Mouse (Mus musculus) myocyte (in vitro differentiated cells): ENCODE measurements around the gene Gm42906. TPM values are rescaled to one million over a fixed set of nuclear protein-coding genes. Genes with fewer than 3 reads are reported as not detected.
A peak's percentile ranks its signal among the peaks of the same experiment; 100 is the strongest.

Experiments
- H3K27me3 ChIP-seq: one replicate; pipeline ENCODE4 v1.6.1; 2011; ENCODE audit not compliant: control insufficient read depth, insufficient read depth, insufficient read length
- H3K36me3 ChIP-seq: one replicate; pipeline ENCODE4 v1.6.1; 2011; ENCODE audit not compliant: control insufficient read depth, insufficient read depth
- H3K4me2 ChIP-seq: one replicate; pipeline ENCODE4 v1.6.1; 2011; ENCODE audit warnings: low read depth, control low read depth
- H3K4me3 ChIP-seq: one replicate; pipeline ENCODE4 v1.5.1; 2011; ENCODE audit warnings: mild to moderate bottlenecking, control low read depth, moderate library complexity
- H3K79me2 ChIP-seq: one replicate; pipeline ENCODE4 v1.6.1; 2011; ENCODE audit not compliant: control insufficient read depth, insufficient read depth
- H3ac ChIP-seq: one replicate; pipeline ENCODE4 v1.6.1; 2011; ENCODE audit not compliant: control insufficient read depth, insufficient read length
- CEBPB ChIP-seq: IDR thresholded peaks from 2 replicates; pipeline ENCODE4 v1.6.1; 2011; ENCODE audit warnings: mild to moderate bottlenecking, moderate library complexity; ENCODE audit not compliant: poor library complexity, insufficient read depth, severe bottlenecking
- E2F4 ChIP-seq: IDR thresholded peaks from one replicate; pipeline ENCODE4 v1.6.1; 2011; ENCODE audit warnings: mild to moderate bottlenecking, control low read depth, moderate library complexity; ENCODE audit not compliant: insufficient read depth
- MAX ChIP-seq: IDR thresholded peaks from one replicate; pipeline ENCODE4 v1.6.1; 2011; ENCODE audit warnings: low read depth, mild to moderate bottlenecking, control low read depth
- MYOD1 ChIP-seq, 3 experiments: IDR thresholded peaks; one replicate each; pipeline ENCODE4 v1.6.1; 2011; ENCODE audit warnings: control low read depth in 2 of 3, low read depth in 2 of 3, mild to moderate bottlenecking in 2 of 3, moderate library complexity in 1 of 3; ENCODE audit not compliant: insufficient read length in 2 of 3, control insufficient read depth in 1 of 3
- MYOG ChIP-seq, 3 experiments: IDR thresholded peaks; one replicate each; pipeline ENCODE4 v1.6.1; 2011; ENCODE audit warnings: control low read depth in 2 of 3, low read depth in 2 of 3, mild to moderate bottlenecking in 2 of 3; ENCODE audit not compliant: insufficient read length in 2 of 3, control insufficient read depth in 1 of 3, insufficient read depth in 1 of 3
- POLR2A ChIP-seq: IDR thresholded peaks from one replicate; pipeline ENCODE4 v1.6.1; 2011; ENCODE audit warnings: low read depth, mild to moderate bottlenecking, control low read depth, moderate library complexity; ENCODE audit not compliant: insufficient read length
- POLR2AphosphoS2 ChIP-seq: IDR thresholded peaks from one replicate; pipeline ENCODE4 v1.6.1; 2011; ENCODE audit warnings: low read depth, control low read depth; ENCODE audit not compliant: insufficient read length
- REST ChIP-seq: IDR thresholded peaks from one replicate; pipeline ENCODE4 v1.6.1; 2011; ENCODE audit warnings: mild to moderate bottlenecking, control low read depth, moderate library complexity; ENCODE audit not compliant: insufficient read depth, insufficient read length
- SRF ChIP-seq: IDR thresholded peaks from one replicate; pipeline ENCODE4 v1.6.1; 2011; ENCODE audit warnings: low read depth; ENCODE audit not compliant: control insufficient read depth, insufficient read length
- TCF12 ChIP-seq: IDR thresholded peaks from one replicate; pipeline ENCODE4 v1.6.1; 2011; ENCODE audit warnings: mild to moderate bottlenecking, control low read depth; ENCODE audit not compliant: poor library complexity, insufficient read depth, severe bottlenecking
- TCF3 ChIP-seq: IDR thresholded peaks from one replicate; pipeline ENCODE4 v1.6.1; 2011; ENCODE audit warnings: low read depth, control low read depth; ENCODE audit not compliant: insufficient read length
- USF1 ChIP-seq: IDR thresholded peaks from one replicate; pipeline ENCODE4 v1.6.1; 2011; ENCODE audit warnings: low read depth, mild to moderate bottlenecking, control low read depth, moderate library complexity
- polyA plus RNA-seq: library from polyadenylated mRNA; unstranded; fragments of >200 nt; fragmentation: generic; extraction: Trizol; gene quantifications from one replicate; pipeline ENCODE4 v1.2.1, GENCODE M21; 2012; ENCODE audit warnings: missing spikeins

Gm42906 gene
- polyA plus RNA-seq, 1 experiment = not detected

DNA sequence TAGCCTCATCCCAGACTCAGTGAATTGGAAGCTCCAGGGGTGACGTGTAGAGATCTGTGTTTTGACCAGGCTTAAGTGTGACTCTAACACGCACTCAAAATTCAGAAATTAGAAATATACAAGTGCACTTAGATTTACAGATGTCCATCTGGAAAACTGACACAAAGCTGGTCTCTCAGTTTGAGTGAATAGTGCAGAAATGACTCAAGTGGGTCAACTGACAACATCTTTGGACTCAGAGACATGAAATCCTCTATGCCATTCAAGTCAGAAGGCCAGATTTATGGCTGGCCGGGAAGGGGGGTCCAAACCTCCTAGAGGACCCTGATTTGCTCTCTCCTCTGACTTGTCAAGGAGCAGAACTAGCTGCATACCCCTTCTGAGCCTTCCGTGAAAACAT is 279.9 kb downstream of the Gm42906 start:
- no peak for TF ChIP-seq SRF
- no peak for TF ChIP-seq MAX
- no peak for TF ChIP-seq TCF12
- no peak for TF ChIP-seq TCF3
- no peak for TF ChIP-seq POLR2AphosphoS2
- TF ChIP-seq E2F4 = no peak
- no peak for TF ChIP-seq USF1
- no peak for TF ChIP-seq CEBPB
- TF ChIP-seq POLR2A = no peak
- TF ChIP-seq MYOG (IDR thresholded peaks at IDR 0.05; ENCODE audit: control insufficient read depth in 1 of 3, insufficient read depth in 1 of 3, insufficient read length in 2 of 3, low read depth in 2 of 3) = no peak
- TF ChIP-seq MYOD1 (IDR thresholded peaks at IDR 0.05; ENCODE audit: control insufficient read depth in 1 of 3, insufficient read length in 2 of 3, low read depth in 2 of 3) = no peak
- no peak for TF ChIP-seq REST
- H3K27me3 ChIP-seq = no peaks in the 10 kb centered on the region
- no peak overlapping the region for H3ac ChIP-seq
- no peaks in the 10 kb centered on the region for H3K36me3 ChIP-seq
- no peak overlapping the region for H3K4me2 ChIP-seq
- peaks cover 97% of the 10 kb centered on the region for H3K79me2 ChIP-seq
- no peak overlapping the region for H3K4me3 ChIP-seq

- H3ac ChIP-seq = no peak overlapping the region
- peaks cover 96% of the 10 kb centered on the region for H3K79me2 ChIP-seq
- H3K4me3 ChIP-seq = no peak overlapping the region
- TF ChIP-seq E2F4 (no peak), MYOD1 (IDR thresholded peaks at IDR 0.05; ENCODE audit: control insufficient read depth in 1 of 3, insufficient read length in 2 of 3, low read depth in 2 of 3) (peak in 1 of 3 experiments; percentile 62), SRF (no peak), MAX (no peak), POLR2A (no peak), MYOG (IDR thresholded peaks at IDR 0.05; ENCODE audit: control insufficient read depth in 1 of 3, insufficient read depth in 1 of 3, insufficient read length in 2 of 3, low read depth in 2 of 3) (peak in 1 of 3 experiments; percentile 13), TCF12 (no peak)
- H3K27me3 ChIP-seq = no peaks in the 10 kb centered on the region
- H3K4me2 ChIP-seq = no peak overlapping the region
- no peaks in the 10 kb centered on the region for H3K36me3 ChIP-seq
Observed at GRCm38 (mm10) chr5:151145807-151146206, 282.2 kb downstream of the Gm42906 start.

GRCm38 (mm10) chr5:151143955-151144354 is 284.0 kb downstream of the Gm42906 start:
- no peak overlapping the region for H3K4me3 ChIP-seq
- peaks cover 97% of the 10 kb centered on the region for H3K79me2 ChIP-seq
- H3ac ChIP-seq = no peak overlapping the region
- H3K4me2 ChIP-seq = no peak overlapping the region
- no peaks in the 10 kb centered on the region for H3K36me3 ChIP-seq
- peak in 1 of 3 experiments; percentile 5 for TF ChIP-seq MYOD1 (IDR thresholded peaks at IDR 0.05; ENCODE audit: control insufficient read depth in 1 of 3, insufficient read length in 2 of 3, low read depth in 2 of 3)
- TF ChIP-seq TCF12 = no peak
- H3K27me3 ChIP-seq = no peaks in the 10 kb centered on the region

GRCm38 (mm10) chr5:151142671-151143601 is 285.0 kb downstream of the Gm42906 start:
- no peak overlapping the region for H3K4me3 ChIP-seq
- H3ac ChIP-seq = no peak overlapping the region
- H3K79me2 ChIP-seq = peaks cover 97% of the 10 kb centered on the region
- H3K4me2 ChIP-seq = peak overlapping the region; percentile 61
- H3K36me3 ChIP-seq = no peaks in the 10 kb centered on the region
- TF ChIP-seq TCF12 = no peak
- TF ChIP-seq POLR2A = no peak
- no peak for TF ChIP-seq MYOD1 (IDR thresholded peaks at IDR 0.05; ENCODE audit: control insufficient read depth in 1 of 3, insufficient read length in 2 of 3, low read depth in 2 of 3)
- no peak for TF ChIP-seq SRF
- no peak for TF ChIP-seq E2F4
- TF ChIP-seq POLR2AphosphoS2 = no peak
- TF ChIP-seq REST = no peak
- TF ChIP-seq MAX = no peak
- no peak for TF ChIP-seq USF1
- no peak for TF ChIP-seq MYOG (IDR thresholded peaks at IDR 0.05; ENCODE audit: control insufficient read depth in 1 of 3, insufficient read depth in 1 of 3, insufficient read length in 2 of 3, low read depth in 2 of 3)
- TF ChIP-seq CEBPB = no peak
- TF ChIP-seq TCF3 = no peak
- H3K27me3 ChIP-seq = no peaks in the 10 kb centered on the region

- no peaks in the 10 kb centered on the region for H3K27me3 ChIP-seq
- no peak overlapping the region for H3K4me3 ChIP-seq
- H3K79me2 ChIP-seq = peaks cover 96% of the 10 kb centered on the region
- TF ChIP-seq E2F4 (no peak), CEBPB (peak; percentile 65)
- no peak overlapping the region for H3ac ChIP-seq
- H3K4me2 ChIP-seq = peak overlapping the region; percentile 61
- no peaks in the 10 kb centered on the region for H3K36me3 ChIP-seq
Observed at GRCm38 (mm10) chr5:151142241-151142640, 285.7 kb downstream of the Gm42906 start.
